Mouse (Mus musculus) heart, postnatal 25 days (tissue): ENCODE measurements around the gene Trim10. TPM values are rescaled to one million over a fixed set of nuclear protein-coding genes. Genes with fewer than 3 reads are reported as not detected.

Experiments
- DNase-seq: peaks from one replicate; pipeline ENCODE4 v3.0.0; 2022; ENCODE audit warnings: low spot score
- intact Hi-C: fragments of 180-260 bp; cut with DNase I; formaldehyde crosslinking; loops from one replicate; pipeline ENCODE4 v1.15.1; 2025
- total RNA-seq, 2 experiments: library from RNA; stranded (reverse); gene quantifications; 2 replicates each; pipeline ENCODE4 v1.2.3; 2021

The Trim10 gene
- total RNA-seq, 2 experiments from 2014 or later: 1.2 TPM

DNA sequence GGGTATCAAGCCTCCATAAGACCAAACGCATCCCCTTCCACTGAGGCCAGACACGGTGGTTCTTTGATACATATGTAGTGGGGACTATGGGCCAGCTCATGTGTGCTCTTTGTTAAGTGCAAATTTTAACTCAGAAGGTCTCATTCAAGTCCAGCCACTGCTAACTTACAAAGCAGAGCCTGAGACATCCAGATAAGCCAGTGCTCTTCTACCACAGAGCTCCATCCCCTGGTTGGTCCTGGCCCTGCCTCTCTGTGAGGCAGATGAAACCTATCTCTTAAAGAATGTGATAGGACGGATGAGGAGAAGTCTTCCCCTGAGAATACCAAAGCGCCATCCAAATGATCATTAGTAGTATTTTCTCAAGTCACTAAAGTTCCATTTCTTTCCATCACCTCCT, 30.0 kb downstream of the Trim10 start:
- intact Hi-C loops: no loop called here
- no peak for DNase-seq

- intact Hi-C loops: no loop called here
- no peak for DNase-seq
Observed at GRCm38 (mm10) chr17:36900001-36900400, 30.6 kb downstream of the Trim10 start.

- intact Hi-C loops: no loop called here
- DNase-seq: no peak
Observed at GRCm38 (mm10) chr17:36900691-36901090, 31.3 kb downstream of the Trim10 start.

DNA sequence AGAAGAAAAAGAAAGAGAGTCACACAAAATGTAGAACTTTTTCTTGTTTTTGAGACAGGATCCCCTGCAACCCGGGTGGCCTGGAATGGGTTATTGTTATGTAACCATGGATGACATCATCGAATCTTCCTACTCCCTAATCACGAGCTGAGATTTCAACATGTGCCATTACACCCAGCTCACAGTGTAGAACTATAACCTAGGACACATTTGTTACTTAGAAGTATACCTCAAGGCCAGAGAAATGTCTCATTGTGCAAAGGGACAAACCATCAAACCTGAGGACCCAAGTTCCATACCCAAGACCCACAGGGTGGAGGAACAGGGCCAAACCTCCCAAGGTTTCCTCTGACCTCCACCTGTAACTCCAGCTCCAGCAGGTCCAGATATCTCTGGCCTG, 34.3 kb downstream of the Trim10 start:
- DNase-seq: no peak
- intact Hi-C loops: no loop called here

- no peak for DNase-seq
- intact Hi-C loops: no loop called here
Observed at GRCm38 (mm10) chr17:36908235-36908634, 38.9 kb downstream of the Trim10 start.

DNA sequence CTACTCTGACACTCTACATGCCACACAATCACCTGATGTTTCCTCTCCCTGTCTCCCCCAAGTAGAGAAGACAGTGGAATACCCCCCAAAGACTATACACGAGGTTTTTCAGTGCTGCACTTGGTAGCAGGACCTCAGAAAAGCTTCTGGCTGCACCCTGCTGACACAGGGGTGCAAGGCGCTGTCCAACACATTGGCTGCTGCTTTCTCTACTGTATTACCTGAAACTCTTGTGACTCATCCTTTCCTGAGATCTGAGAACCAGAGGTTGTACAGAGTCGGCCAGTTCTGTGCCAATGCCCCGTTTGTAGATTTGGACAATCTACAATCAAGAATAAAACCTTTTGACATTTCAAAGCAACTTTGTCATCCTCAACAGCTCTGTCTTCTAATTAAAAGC, 40.4 kb downstream of the Trim10 start:
- intact Hi-C loops: no loop called here
- no peak for DNase-seq

DNA sequence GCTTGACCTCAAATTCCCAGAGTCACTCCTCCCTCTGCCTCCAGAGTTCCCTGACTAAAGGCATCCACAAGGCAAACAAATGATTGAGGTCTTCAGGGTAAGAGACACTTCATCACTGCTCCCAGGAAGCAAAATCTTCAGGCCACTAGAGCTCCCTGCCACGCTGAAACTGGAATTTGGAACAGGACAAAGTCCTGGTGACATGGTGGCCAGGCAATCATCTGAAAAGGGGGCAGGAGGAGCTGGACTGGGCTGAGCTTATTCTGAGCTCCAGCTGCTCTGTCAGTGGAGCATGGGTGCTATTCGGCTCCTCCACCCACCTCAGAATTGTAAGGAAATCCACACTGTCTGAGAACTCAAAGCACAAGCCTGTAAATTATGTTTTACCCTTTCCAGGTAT, 42.7 kb downstream of the Trim10 start:
- DNase-seq: no peak
- intact Hi-C loops: no loop called here

DNA sequence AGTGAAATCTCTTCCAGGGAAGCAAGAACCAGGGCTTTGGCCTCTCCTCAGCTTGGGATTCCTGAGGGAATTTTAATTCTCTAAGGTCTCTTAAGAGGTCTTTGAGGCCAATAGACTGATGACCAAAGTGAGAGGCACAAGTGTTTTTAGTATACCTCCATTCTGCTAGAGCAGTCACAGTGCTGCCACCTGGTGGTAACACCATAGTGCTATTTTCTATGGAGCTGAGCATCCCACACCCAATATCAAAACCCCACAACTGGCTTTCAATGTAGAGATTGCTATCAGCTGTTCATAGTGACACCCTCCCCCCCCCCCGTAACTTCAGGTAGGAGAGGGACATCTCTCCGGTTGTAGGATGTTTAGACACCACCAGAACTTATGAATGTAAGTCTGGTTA, 44.7 kb downstream of the Trim10 start:
- DNase-seq: no peak

DNA sequence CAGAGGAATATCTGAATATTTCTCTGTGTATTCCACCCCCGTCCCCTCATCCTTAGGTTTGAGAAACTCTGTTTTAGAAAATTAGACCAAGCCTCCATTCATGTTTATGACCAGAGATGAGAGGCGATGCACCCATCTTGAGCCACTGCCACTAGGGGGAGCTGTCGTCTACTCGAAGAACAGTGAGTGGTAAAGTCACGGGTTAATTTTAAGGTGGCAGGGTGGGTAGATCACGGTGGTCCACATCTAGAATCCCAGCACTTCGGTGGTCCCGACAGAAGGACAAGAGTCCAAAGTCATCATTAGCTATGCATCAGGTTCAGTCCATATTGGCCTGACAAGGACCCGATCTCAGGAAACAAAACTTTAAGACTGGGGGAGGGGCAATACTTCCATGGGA, 45.7 kb downstream of the Trim10 start:
- no peak for DNase-seq
- intact Hi-C loops: loop anchor here (1.0 to 5.0 kb wide), 4 partner anchors 22 to 132 kb away; partner anchors contain the start of genes Znrd1 and Znrd1as

More for the DNA sequence above, 44.7 kb downstream of the Trim10 start:
- intact Hi-C loops: loop anchor here (1.0 to 2.0 kb wide), 3 partner anchors 21 to 133 kb away; no protein-coding TSS in a partner anchor

GRCm38 (mm10) chr17:36920239-36920638, 50.9 kb downstream of the Trim10 start:
- intact Hi-C loops: no loop called here
- DNase-seq: no peak

- intact Hi-C loops: no loop called here
- no peak for DNase-seq
Observed at GRCm38 (mm10) chr17:36922715-36923114, 53.3 kb downstream of the Trim10 start.

DNA sequence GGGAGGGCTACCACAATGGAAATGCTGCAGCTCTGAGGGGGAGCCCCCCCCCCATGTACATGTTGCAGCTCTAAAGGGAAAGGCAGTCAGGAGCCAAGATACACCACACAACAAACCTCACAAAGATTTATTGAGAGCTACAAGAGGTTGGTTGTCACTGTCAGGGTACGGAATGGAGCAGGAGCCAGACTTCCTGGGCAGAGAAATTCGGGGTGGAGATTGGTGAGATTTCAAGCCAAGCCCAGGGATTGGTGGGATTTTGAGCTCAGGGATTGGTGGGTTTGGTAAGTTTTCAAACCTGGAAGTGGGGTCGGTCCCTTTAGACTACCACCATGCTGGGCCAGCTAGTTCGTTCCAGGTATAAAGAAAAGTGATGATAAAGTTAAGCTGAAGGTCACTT, 54.1 kb downstream of the Trim10 start:
- intact Hi-C loops: no loop called here
- no peak for DNase-seq

Other genes starting within 250 kb of the Trim10 start
- gene H2-M9, start 226.9 kb upstream of the Trim10 start, total RNA-seq: not detected
- not detected for gene H2-M1, start 197.4 kb upstream of the Trim10 start, total RNA-seq
- not detected for gene H2-M10.5, start 96.7 kb upstream of the Trim10 start, total RNA-seq
- not detected for gene H2-M10.6, start 57.4 kb upstream of the Trim10 start, total RNA-seq
- gene Trim26, start 32.4 kb upstream of the Trim10 start, total RNA-seq: 10 to 100 TPM; 19.4 to 20.5 TPM
- not detected for gene Trim15, start 2.4 kb upstream of the Trim10 start, total RNA-seq
- not detected for gene Trim40, start 20.5 kb downstream of the Trim10 start, total RNA-seq
- not detected for gene Trim31, start 28.5 kb downstream of the Trim10 start, total RNA-seq
- 1 to 10 TPM in 1 of 2 experiments, under 1 TPM in 1; 0.36 to 1.1 TPM for gene Rnf39, start 73.3 kb downstream of the Trim10 start, total RNA-seq
- 10 to 100 TPM; 87.4 to 92.9 TPM for gene Ppp1r11, start 82.2 kb downstream of the Trim10 start, total RNA-seq
- gene Znrd1, start 89.0 kb downstream of the Trim10 start, total RNA-seq: 10 to 100 TPM; 25.9 to 27.4 TPM
- 10 to 100 TPM; 11.2 to 14.7 TPM for gene Znrd1as, start 89.0 kb downstream of the Trim10 start, total RNA-seq
- gene 2410137M14Rik, start 111.7 kb downstream of the Trim10 start, total RNA-seq: under 1 TPM; 0.49 to 0.61 TPM
- gene H2-M5, start 120.0 kb downstream of the Trim10 start, total RNA-seq: not detected
- 1 to 10 TPM; 1.6 to 2.9 TPM for gene Zfp57, start 131.6 kb downstream of the Trim10 start, total RNA-seq
- gene Mog, start 153.8 kb downstream of the Trim10 start, total RNA-seq: not detected
- 1 to 10 TPM; 6.9 to 7.4 TPM for gene Gabbr1, start 176.4 kb downstream of the Trim10 start, total RNA-seq
- not detected for gene Olfr90, start 218.9 kb downstream of the Trim10 start, total RNA-seq
- not detected for gene Olfr91, start 228.7 kb downstream of the Trim10 start, total RNA-seq